Mouse (Mus musculus) B cell, adult 62 days (primary cell): Measurements from ENCODE around the gene Tuba4a. TPM values are rescaled to one million over a fixed set of nuclear protein-coding genes. Genes with fewer than 3 reads are reported as not detected.

Experiments used
- total RNA-seq: library from RNA; stranded (reverse); gene quantifications from 4 replicates; pipeline ENCODE4 v1.2.4, GENCODE M21; 2023

The Tuba4a gene
- 203 to 235 TPM (median 208 TPM) in 4 replicates for total RNA-seq

GRCm38 (mm10) chr1:75219531-75219930 is at the start of gene Tuba4a:
TSS of gene Tuba4a (minus strand) at chr1:75219865.

DNA sequence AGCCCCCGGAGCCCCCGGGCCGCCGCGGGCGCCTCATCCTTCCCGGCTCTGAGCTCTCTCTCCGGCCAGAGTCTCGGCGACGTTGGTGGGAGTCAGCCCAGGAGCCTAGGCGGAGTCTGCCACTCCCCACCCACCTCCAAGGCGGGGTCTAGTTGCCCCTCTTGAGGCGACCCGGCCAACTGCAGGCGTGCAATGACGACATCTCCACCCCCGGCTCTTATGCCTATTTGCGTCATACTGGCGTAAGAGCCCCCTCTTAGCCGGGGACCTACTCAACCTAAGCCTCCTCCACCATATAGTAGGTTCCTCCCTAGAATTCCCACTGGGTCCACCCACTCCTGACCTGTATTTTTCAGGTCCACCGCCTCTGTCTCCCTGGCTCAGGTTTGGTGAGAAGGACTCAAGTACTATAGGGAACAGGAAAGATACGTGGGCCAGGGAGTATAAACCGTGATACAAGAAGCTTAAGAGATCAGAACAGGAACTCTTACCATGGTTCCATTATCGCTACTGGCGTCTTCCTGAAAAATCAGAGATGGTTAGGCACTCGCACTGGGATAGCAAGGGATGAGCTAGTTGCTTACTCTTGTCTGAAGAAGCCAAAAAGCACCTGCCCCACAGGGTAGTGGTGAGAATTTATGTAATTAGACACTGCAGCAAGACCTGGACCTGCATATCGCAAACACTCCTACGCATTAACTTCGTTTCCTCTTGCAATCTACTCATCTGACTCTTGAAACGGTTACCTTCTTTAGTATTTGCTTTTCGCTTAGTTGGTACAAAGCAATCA is 44.6 kb upstream of the Tuba4a start, which contains the start of gene Ptprn:
Gene Ptprn, minus strand, starts transcription at position 412 of the 790 bp plus-strand sequence.

DNA sequence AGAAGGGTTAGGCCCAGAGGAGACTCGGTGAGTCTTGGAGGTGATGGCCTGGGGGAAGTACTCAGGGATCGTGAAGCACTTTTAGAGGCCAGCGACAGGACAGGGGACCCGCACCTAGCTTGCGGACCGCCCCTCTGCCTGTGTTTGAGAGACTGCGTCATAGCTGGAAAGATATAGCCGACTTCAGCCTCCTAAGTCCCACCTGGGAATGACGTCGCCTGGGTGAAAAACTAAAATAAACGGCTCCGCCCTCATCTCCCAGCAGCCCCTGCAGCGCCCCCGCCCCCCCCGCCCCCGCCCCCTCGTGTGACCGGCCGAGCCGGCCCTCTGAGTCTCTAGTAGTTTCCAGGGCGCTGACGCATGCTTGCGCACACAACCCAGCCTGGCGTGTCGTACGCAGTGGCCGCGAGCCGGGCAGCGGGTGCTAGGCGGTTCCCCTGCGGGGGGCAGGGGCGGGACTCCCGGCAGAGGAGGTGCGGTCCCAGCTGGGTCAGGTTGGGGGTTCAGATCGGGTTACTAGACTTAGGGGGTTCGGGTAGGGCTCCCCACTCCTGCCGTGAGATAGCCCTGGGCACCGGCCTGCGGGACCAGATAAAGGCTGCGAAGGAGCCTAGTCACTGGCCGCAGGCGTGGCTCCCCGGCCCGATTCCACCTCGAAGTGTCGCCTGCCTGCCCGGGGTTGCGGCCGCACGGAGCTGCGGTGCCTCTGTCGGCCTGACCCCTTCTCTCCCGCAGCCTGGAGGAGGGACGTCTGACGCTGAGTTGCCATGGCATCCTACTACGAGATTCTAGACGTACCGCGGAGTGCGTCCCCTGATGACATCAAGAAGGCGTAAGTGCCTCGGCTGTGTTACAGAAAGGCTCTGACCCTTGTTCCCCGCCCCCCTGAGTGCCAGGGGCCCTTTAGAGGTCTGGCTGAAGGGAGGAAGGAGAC is 16.7 kb upstream of the Tuba4a start, which contains the start of gene Dnajb2:
Gene Dnajb2, plus strand, starts transcription at position 290 of the 934 bp plus-strand sequence.

GRCm38 (mm10) chr1:75231664-75232152 is 12.0 kb upstream of the Tuba4a start, which contains the start of gene A630095N17Rik:
TSS of gene A630095N17Rik (minus strand) at chr1:75232102.

GRCm38 (mm10) chr1:75210136-75211087 is 9.3 kb downstream of the Tuba4a start, which contains the start of the genes Glb1l and Stk16:
TSS of gene Glb1l (minus strand) at chr1:75210813.
TSS of gene Stk16 (plus strand) at chr1:75210838.

DNA sequence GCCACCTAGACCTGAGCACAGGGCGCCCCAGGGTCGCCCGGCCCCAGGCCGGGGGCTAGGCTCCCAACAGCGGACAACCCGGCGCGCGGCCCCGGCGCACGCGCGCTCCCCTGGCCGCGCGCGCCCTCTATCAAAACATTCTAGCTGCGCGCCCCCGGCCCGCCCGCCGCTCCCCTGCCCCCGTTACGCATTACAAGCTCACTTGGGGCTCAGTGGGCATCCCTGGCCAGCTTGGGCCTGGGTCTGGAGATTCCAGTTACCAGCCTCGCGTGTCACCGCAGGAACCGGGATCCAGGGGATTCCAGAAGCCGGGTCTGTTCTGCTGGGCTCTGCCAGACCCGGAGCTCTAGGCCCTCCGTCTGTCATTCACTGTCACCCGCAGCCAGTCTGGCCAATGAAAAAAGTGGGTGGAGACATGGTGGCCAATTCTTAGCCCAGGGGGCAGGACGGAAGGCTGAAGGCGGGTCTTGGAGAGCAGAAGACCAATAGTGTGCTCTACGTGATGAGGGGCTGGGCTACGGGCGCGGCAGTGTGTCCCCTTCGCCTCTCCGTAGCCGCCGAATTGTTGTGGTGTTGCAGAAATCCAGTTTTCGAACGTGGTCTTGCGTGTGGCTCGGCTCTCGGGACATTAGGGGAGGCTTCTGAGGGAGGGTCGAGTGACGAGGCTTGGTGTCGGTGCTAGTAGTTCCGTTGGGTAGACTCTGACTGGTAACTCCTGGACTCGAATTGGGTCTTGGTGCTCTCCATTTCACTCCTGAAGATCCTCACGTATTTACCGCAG is 27.9 kb downstream of the Tuba4a start, which contains the start of the genes Ankzf1 and Atg9a:
Gene Ankzf1, plus strand, starts transcription at position 530 of the 781 bp plus-strand sequence.
Gene Atg9a, minus strand, starts transcription at position 575 of the 781 bp plus-strand sequence.

GRCm38 (mm10) chr1:75180105-75180590 is 39.5 kb downstream of the Tuba4a start, which contains the start of gene Abcb6:
TSS of gene Abcb6 (minus strand) at chr1:75180392.

GRCm38 (mm10) chr1:75168472-75169464 is 50.9 kb downstream of the Tuba4a start, which contains the start of gene Zfand2b:
TSS of gene Zfand2b (plus strand) at chr1:75168646.

Other genes starting within 250 kb of the Tuba4a start
- 3.1 to 6.8 TPM (median 4.8 TPM) in 4 replicates for gene Nhej1, start 94.7 kb downstream of the Tuba4a start, total RNA-seq
- gene Slc23a3, start 86.0 kb downstream of the Tuba4a start, total RNA-seq = 0.85 to 2.7 TPM (median 1.2 TPM) in 4 replicates
- gene Cnppd1, start 77.2 kb downstream of the Tuba4a start, total RNA-seq = 107 to 110 TPM (median 109 TPM) in 4 replicates
- gene Retreg2, start 77.1 kb downstream of the Tuba4a start, total RNA-seq = 71.5 to 78.8 TPM (median 75.5 TPM) in 4 replicates
- gene Zfand2b, start 51.2 kb downstream of the Tuba4a start, total RNA-seq = 37.1 to 48.7 TPM (median 44.9 TPM) in 4 replicates
- 2.5 to 4.2 TPM (median 3.0 TPM) in 4 replicates for gene Abcb6, start 39.5 kb downstream of the Tuba4a start, total RNA-seq
- gene Ankzf1, start 27.7 kb downstream of the Tuba4a start, total RNA-seq = 26.6 to 34.8 TPM (median 29.9 TPM) in 4 replicates
- 33.7 to 38.7 TPM (median 34.2 TPM) in 4 replicates for gene Atg9a, start 27.7 kb downstream of the Tuba4a start, total RNA-seq
- 16.0 to 21.1 TPM (median 17.4 TPM) in 4 replicates for gene Glb1l, start 9.1 kb downstream of the Tuba4a start, total RNA-seq
- 76.3 to 89.8 TPM (median 88.1 TPM) in 4 replicates for gene Stk16, start 9.0 kb downstream of the Tuba4a start, total RNA-seq
- gene A630095N17Rik, start 12.2 kb upstream of the Tuba4a start, total RNA-seq = not detected in 4 replicates
- 82.6 to 94.0 TPM (median 85.3 TPM) in 4 replicates for gene Dnajb2, start 16.5 kb upstream of the Tuba4a start, total RNA-seq
- not detected in 4 replicates for gene Ptprn, start 44.6 kb upstream of the Tuba4a start, total RNA-seq
- gene Resp18, start 58.5 kb upstream of the Tuba4a start, total RNA-seq = not detected in 4 replicates
- gene Dnpep, start 98.1 kb upstream of the Tuba4a start, total RNA-seq = 48.7 to 54.7 TPM (median 50.8 TPM) in 4 replicates
- not detected in 4 replicates for gene Des, start 140.5 kb upstream of the Tuba4a start, total RNA-seq
- gene Speg, start 155.4 kb upstream of the Tuba4a start, total RNA-seq = not detected in 4 replicates
- gene Gmppa, start 216.1 kb upstream of the Tuba4a start, total RNA-seq = 49.9 to 75.1 TPM (median 61.8 TPM) in 4 replicates
- not detected in 4 replicates for gene Asic4, start 230.6 kb upstream of the Tuba4a start, total RNA-seq